Mouse (Mus musculus) cerebellum, postnatal 36 days (tissue): ENCODE measurements at regions not wholly inside any gene's neighbourhood (a gene's known extent, or its start where the extent isn't known, plus 50 kb on each side); places are given as distances from the start of the nearest gene placed in this dataset.

Experiments
- DNase-seq, 2 experiments: peaks; one replicate each; pipeline ENCODE4 v3.0.0; 2021 to 2022; ENCODE audit warnings: mixed read lengths in 2 of 2

DNA sequence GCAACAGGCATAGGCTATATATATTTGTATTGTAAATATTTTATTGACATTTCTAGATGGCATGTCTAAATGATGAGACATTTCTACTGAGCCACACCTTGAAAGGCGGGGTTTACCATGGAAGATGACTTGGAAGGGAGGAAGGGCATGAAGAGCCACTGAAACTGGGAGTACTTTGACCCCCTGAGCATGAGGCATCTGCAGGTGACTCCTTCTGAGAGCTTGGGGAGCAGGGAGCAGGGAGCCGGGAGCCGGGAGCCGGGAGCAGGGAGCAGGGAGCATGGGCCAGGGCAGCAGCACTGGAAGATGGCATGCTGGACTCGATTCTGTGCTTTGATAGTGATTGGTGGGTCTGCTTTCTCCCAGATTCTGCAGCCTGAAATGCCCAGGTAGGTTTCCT is 253.5 kb upstream of the Nr5a2 start:
- no peak for DNase-seq

DNA sequence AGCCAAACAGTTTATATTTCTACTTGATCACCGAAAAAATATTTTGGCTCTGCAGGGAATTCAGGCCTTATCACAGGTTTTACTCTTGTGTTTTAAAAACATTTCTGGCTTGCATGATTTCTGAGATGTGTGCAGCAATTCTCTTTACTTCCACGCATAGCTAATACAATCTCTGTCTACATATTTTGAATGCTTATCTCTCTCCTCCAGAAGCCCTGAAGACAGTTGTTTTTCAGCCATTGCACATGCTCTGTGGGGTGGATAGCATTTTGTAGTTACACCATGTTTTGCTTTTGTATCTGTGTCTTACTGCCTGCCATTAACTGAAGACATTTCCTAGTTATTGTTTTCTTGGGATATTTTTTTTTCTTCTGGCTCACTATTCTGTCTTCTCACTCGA is 252.6 kb upstream of the Nr5a2 start:
- no peak for DNase-seq

DNA sequence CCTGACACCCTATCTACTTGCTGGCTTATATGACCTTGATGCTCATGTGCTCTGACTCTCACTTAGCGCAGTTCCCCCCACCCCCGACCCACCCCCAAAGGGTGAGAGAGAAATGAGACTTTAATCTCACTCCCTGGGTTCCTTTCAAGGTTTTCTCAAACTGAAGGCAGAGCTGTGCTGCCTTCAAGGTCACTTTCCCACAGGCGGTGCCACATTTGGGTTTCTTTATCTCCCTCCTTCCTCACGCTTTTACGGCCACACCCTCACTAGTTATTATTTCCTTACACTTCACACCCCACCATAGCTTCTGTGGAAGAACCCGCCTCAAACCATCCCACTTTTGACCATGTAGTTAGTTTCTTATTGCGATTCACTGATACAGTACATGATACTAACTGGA is 244.1 kb upstream of the Nr5a2 start:
- DNase-seq = no peak

DNA sequence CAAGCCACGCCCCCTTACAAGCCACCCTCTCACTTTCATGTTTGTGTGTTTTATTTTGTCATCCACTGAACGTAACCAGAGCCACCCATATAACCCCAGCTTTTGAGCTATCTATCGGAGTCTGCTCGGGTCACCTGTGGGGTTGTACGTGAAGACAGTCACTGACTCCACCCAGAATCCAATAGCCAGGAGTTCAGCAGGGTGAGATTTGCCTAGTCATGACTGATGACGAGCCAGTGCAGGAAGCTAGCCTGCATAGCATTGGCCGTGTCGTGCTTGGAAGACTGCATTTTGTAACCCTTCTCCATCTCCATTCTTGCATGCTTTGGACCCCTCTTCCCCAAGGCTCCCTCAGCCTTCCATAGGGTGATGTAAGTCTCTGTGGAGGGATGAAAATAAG is 243.3 kb upstream of the Nr5a2 start:
- DNase-seq = no peak

DNA sequence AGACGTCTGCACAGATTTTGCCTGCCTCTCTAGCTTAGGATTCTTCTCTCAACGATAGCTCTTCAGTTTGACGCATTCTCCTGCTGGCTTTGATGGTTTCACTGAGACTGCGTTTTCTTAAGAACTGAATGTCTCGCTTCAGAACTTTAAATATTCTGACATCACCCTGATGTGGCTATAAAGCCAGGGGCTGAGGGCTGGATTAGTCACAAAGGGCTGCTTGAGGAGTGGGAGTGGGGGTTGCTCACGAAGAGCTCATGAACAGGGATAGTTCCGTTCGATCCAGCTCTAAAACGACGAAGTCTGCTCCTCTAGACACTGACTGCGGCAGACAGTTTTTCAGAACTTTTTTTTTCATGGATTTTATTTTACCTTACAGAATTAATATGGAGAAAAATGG is 240.7 kb upstream of the Nr5a2 start:
- DNase-seq = no peak

DNA sequence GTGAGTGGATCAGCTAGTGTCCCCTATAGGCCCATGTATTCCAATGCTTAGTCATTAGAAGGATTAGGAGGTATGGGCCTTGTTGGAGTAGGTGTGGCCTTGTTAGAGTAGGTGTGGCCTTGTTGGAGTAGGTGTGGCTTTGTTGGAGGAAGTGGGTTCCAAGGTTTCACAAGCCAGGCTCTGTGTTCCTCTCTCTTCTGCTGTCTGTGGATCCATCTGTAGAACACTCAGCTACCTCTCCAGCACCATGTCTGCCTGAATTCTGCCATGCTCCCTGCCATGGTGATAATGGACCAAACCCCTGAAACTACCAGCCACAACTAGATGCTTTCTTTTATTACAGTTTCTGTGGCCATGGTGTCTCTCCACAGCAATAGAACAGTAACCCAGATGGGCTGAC is 235.7 kb upstream of the Nr5a2 start:
- DNase-seq = no peak

DNA sequence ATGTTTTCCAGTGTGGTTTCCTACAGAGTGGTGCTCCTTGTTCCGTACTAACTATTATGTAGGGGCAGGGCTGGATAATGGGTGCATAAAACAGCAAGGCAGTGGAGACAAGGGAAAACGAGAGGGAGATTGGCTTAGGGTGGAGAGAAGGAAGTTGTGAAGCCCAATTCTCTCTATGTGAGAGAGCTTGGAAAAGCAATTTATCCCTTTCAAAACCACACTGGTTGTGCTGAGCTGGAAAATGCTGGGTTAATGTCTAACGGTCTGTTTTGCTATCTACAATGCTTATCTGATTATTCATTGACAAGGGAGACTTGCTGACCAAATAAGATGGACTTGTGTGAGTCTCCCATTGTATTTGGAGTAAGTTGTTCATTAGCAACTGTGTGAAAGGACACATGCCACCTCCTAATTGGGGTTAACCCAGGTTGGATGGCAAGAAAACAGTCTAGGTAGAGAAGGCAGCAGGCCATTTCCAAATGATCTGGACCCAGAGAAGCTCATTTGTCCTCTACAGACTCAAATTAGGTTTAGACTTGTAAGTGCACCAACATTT is 234.9 kb upstream of the Nr5a2 start:
- DNase-seq = no peak

DNA sequence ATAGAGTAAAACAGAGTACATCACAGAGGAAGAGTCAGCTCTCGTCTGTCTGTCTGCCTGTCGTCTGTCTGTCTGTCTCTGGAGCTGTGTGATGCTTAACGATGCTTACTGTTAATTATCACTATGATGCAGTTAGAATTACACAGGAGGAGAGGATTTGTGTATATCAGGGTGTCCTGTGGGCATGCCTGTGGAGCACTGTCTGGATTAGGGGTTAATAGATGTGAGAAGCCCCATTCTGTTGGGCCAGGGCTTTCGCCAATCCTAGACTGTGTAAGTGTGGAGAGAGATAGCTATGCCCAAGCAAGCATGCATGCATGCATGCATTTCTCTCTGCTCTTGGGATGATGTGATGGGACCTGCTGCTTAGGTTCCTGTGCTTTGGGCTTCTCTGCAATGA is 218.0 kb upstream of the Nr5a2 start:
- DNase-seq = no peak

DNA sequence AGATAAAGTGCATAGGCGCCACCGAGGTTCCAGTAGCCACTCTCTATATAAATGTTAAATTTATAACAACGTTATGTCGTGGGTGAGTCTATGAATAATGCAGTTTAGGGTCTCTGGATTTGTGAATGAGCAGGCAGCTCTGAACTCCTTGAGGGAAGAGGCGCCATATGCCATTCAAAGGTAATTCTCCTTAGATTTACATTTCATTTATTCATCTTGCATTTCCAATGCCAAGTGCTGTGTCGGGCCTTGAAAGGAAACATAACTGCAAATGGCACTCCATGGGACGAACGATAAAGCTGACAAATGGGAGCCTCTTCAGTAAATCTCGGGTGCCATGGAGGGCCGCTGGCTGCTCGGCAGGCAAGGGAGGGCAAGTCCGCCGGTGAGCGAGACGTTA is 216.4 kb upstream of the Nr5a2 start:
- DNase-seq = no peak

DNA sequence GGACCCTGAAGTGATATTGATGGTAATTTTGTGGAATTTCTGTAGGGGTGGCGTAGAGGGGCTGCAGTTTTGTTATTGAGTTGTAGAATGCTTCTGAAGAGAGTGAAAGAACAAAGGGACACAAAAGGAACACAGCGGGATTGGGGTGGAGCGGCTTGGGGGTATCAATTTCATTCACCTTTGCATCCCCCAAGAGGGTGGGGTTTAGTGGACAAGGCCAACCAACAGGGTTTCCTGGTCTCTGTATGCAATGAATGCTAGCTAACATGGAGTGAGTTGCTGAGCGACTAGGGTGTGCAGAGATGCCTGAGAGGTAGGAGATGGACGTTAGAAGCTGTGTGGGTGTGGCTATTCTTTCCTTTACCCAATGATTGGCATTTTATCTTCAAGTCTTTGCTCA is 213.8 kb upstream of the Nr5a2 start:
- no peak for DNase-seq

DNA sequence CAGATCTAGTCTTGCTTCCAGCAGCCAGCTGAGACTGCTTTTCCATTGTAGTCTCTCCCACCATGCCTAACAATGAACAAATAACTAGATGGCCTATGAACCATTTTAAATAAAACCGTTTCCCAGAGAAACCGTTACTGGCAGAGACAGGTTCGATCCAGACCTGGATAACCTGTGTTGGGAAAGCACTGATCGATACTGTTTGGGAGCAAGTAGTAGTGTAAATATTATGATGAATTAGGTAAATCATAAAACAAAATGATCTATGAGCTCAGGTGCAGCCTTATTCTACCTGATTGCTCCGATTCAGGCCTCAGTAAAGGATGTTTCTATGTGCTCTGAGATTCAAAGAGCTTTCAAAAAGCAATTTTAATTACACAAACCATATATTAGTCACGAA is 211.9 kb upstream of the Nr5a2 start:
- DNase-seq = no peak

DNA sequence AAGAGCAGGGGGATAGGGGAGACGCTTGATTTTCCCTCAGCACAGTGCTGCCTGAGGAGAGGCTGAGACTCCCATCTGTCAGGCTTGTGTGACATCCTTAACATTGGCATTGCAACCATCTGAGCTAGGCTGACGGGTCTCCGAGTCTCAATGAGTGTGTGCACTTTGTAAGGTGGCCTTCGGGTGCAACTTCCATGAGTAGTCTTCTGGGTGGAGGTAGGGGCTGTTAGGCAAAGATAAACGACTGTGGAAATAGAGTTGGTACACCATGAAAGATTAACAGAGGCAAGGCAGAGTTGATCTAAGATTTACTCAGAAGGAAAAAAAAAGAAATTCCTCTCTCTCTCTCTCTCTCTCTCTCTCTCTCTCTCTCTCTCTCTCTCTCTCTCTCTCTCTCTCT is 211.2 kb upstream of the Nr5a2 start:
- DNase-seq = no peak

DNA sequence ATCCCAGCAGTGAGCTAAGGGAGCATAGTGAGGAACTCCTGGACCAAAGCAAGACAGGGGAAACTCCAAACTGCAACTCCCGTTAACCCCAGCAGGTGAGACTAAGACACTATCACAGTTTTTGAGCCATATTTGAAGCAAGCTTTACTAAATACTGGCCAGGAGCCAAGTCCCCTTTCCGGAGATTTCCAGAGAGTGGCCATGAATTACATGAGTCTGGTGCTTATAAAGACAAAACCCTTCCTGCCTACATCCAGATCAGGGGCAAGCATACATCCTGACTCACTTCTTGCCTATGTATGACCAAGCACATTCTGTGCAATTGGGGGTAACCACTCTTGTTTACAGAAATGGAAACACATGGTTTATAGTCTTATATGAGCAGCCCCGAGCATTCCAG is 187.6 kb upstream of the Nr5a2 start:
- no peak for DNase-seq

DNA sequence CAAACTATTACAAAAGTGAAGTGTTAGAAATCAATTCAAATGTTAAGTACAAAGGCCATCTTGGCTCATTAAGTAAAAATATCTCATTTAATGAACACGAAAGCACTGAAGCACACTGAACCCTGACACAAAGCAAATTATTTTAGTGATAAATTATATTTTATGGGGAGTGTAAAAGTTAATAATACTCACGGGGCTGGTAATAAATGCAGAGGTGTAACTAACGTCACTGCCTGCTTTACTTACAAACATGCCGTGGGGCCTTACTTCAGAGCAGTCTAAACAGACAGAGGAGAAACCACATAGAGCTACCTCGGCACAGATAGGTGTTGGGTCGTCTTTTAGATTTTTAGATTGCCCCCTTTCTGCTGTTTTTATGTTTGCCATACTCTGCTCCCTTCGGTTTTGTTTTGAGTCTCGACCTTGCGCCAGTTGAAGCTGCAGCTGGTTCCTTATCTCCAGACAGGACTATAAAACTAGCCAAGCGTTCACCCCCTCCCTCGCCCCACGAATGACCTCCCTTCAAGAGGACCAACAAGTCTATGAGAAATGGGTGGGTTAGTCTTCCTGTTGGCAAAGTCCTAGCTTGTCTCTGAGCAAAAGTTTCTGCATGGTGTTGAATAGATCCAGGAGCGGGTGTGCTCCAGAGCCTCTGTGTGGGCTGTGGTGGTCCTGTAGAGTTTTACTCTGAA is 181.8 kb upstream of the Nr5a2 start:
- no peak for DNase-seq

DNA sequence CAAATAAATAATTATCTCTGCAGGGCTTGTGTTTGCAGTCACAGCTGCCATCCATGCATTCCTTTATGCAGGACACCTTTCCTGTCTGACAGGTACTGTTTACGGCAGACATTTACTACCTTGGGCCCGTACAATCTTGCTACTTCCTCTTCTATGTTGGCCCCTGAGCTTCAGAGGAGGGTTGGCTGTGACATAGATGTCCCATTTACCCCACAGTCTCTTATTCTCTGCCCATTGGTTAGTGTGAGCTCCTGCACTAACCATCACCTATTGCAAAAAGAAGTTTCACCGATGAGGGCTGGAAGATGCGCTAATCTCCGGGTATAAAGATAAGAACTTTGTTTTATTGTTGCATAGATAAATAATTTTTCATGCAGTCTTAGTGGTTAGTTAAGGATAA is 181.1 kb upstream of the Nr5a2 start:
- DNase-seq = no peak

DNA sequence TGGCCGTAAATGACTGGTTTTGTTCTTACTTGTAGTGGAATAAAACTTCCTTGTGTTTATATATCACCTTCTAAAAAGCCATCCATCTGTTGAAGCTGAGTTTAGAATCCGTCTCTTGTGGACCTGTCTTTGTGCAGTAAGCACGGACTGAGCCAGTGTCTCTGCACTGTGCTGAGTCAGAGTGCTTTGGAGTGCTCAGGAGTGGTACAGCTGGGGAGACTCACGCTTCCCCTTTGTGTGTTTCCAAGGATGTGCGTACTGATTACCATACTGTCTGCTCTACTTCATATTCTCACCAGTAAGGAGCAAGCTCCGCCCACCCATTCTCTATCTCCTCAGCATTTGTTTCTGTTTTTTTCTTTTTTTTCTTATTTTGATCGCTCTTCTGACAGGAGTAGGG is 175.9 kb upstream of the Nr5a2 start:
- no peak for DNase-seq

DNA sequence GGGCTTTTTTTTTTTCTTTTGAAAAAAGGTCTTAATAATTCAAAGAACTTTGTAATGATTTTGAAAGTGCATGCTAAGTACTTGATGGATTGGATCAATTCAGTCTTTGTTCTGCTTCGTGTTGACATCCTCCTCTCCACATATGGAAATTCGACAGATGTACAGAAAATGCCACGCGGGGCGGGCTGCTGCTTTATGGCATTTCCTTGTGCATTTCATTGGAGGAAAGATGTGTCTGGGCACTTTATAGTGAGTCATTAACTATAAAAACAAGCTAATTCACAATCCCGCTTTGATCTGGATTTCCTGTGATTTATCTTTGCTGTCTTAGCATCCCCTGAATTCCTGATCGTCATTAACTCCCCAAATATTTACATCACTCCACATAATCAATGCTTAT is 173.5 kb upstream of the Nr5a2 start:
- no peak for DNase-seq

DNA sequence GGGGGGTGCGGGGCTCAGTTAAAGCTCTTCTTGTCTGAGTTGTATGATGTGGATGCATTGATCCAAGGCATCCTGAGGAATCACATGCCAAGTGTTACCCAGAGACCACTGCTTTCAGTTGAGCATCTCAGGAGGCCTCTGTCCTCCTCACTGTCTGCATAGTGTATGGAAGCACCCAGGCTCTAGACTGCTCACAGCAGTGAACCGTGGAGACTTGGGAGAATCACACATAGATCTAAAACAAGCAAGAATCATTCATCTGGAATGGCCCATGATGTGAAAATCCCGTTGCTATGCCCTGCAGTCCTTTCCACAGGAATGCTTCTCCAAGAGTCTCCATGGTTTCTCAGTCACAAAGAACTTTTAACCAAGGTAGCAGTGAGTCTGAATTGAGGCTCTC is 170.0 kb upstream of the Nr5a2 start:
- DNase-seq = no peak

DNA sequence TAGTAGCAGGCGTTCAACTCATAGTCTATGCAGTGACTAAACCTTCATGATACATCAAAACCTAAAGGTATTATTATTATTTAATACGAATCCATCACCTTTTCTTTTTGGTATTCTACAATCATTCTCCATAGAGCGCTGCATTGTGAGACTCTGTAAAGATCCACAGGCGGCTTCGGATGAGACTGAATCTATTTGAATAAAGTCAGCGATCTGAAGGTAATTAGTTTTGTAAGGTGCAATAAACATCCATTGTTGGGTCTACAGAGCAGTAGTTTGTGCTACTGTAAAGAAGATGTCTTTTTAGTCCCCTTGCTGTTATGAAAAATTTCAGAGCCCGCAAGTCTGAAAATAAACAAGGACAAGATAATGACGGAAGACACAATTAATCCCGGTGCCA is 168.9 kb upstream of the Nr5a2 start:
- DNase-seq = no peak

DNA sequence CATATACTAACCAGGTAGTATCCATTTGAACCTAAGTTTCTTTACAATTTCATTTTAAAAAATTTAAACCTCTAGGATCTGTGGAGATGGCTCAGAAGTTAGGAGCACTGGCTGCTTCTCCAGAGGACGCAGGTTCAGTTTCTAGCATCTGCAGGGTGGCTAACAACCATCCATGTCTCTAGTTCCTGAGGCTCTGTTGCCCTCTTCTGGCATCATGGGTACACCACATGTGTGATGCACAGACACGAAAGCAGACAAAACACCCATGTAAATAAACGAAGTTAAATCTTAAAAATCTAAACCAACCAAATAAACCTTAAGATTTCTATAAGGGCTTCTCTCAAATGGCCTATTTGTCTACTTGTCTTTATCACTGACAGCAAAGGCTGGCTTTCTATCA is 157.6 kb upstream of the Nr5a2 start:
- DNase-seq = no peak

DNA sequence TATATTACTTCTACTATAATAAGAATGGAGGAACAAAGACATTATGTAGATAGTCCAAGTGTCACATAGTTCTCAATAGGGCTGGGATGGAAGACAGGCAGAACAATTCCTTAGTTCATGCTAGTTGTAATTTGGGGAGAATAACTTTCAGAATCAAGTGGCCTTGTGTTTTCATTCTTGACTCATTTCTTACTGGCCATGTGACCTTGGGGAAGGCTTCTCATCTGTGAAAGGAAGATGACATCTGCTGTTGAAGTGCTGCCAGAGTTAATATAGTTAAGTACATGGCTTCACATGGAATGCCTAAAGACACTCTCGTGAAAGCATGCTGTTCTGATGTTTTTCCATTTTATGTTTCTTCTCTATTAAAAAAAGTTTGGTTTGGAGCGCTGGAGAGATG is 146.2 kb upstream of the Nr5a2 start:
- no peak for DNase-seq

DNA sequence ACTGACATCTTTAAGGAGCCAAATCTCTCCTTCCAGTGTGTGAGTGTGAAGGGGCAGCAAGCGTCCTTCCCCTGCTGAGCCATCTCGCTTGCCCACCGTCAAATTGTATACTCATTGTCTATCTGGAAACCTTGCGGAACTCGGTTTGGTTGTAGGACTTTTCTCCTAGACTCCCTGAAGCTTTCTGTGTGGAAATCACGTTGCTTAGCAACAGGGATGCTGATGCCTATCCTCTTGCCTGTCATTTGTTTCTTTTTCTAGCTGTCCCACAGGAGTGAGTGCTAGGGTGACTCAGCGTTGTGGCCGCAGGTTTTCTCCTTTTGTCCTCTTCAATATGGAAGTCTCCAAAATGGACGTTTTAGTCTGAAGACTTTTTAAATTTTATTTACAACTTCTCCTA is 131.5 kb upstream of the Nr5a2 start:
- no peak for DNase-seq

DNA sequence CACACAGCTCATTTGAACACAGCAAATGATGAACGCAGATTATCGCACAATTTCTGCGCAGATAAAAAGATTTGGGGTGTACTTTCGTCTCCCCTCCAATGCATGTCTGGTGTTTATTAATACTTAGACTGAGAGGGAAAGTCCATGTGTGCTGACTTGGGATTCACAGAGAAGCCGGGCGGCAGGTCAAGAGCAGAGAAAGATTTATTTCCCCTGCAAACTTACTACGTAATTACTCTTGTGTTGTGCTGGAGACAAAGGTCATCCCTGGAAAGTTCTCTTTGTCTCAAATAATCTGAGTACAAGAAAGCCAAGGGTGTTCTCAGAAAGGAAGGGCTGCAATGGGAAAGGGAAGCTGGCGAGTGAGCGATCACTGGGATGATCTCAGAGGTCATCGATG is 127.9 kb upstream of the Nr5a2 start:
- no peak for DNase-seq

DNA sequence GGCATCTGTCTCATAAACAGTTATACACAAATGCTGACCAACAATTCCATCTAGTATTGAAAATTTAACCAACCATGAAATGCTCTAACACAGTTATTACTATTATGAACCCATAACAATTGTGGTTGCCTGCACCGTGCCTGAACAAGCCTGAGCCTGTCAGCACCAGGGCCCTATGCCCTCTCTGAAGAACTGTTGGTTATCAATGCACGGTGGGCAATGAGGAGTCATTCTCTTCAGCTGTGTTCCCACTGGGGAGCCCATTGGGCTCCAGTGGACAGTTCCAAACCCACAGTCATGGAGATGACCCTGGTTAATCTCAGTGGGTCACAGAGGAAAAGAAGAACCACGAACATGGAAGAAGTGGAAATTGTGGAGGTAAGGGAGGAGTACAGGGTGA is 126.5 kb upstream of the Nr5a2 start:
- DNase-seq = no peak

DNA sequence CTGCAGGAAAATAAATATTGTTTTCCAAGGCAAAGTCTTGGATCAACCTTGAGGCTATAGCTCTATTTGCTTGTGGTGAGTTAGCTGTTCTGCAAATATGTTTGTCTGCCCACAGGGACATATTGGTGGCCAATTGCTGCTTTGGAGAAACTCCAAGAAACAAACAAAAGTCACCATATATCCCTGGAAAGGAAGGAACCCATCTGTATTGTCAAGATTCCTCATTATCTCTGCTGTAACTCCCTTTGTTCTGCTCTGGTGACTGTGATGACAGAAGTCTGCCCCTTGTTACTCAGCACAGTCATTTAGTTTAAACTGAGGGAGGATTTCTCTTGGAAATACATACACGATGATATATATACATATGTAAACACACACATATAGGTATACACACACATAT is 123.3 kb upstream of the Nr5a2 start:
- DNase-seq = no peak
